ENCODE assay signal across 24 mouse cellular contexts in genomic region chr4:89631560-89631959, GRCm38 (mm10). TPM values are rescaled to one million over a fixed set of nuclear protein-coding genes. Genes with fewer than 3 reads are reported as not detected.
"Had no signal": no experiment of that assay in that cellular context is flagged by ENCODE, and none has a peak within 500 bp of the region (broad histone marks: within the 10 kb centered on the region; RNA-seq: fewer than 3 reads in every experiment).

No protein-coding gene starts in this region.

- H3K27me3 ChIP-seq: limb, embryonic 13.5 days; liver, embryonic 12.5 days; liver, embryonic 15.5 days; neural tube, embryonic 12.5 days; neural tube, embryonic 15.5 days had no signal

- H3K27ac ChIP-seq: kidney, postnatal 0 days; limb, embryonic 10.5 days; limb, embryonic 13.5 days; liver, embryonic 12.5 days; liver, embryonic 15.5 days; neural tube, embryonic 12.5 days; neural tube, embryonic 15.5 days; stomach, postnatal 0 days had no signal

- ATAC-seq: liver, embryonic 12.5 days had no signal

- DNase-seq: kidney, adult 2 months; kidney, postnatal 25 days; liver; lung, adult 2 months; lung, postnatal 14 days; lung, postnatal 4 days; midbrain, embryonic 14.5 days; right cerebral cortex, adult 18-20 months; right cerebral cortex, postnatal 14 days; right cerebral cortex, postnatal 4 days; thymus, adult 2 months; thymus, postnatal 14 days had no signal

- H3K36me3 ChIP-seq: limb, embryonic 10.5 days; limb, embryonic 13.5 days; liver, embryonic 12.5 days; liver, embryonic 15.5 days; neural tube, embryonic 12.5 days; neural tube, embryonic 15.5 days had no signal

- H3K9ac ChIP-seq: limb, embryonic 13.5 days; liver, embryonic 12.5 days; liver, embryonic 15.5 days; neural tube, embryonic 12.5 days; neural tube, embryonic 15.5 days had no signal

- H3K4me2 ChIP-seq: limb, embryonic 13.5 days; liver, embryonic 12.5 days; liver, embryonic 15.5 days; midbrain, embryonic 11.5 days; neural tube, embryonic 12.5 days; neural tube, embryonic 15.5 days had no signal

- H3K9me3 ChIP-seq: limb, embryonic 10.5 days; limb, embryonic 13.5 days; liver, embryonic 12.5 days; liver, embryonic 15.5 days; neural tube, embryonic 12.5 days; neural tube, embryonic 15.5 days had no signal

- H3K4me3 ChIP-seq: limb, embryonic 10.5 days; limb, embryonic 13.5 days; liver, embryonic 12.5 days; liver, embryonic 15.5 days; neural tube, embryonic 12.5 days; neural tube, embryonic 15.5 days had no signal

- H3K4me1 ChIP-seq: limb, embryonic 10.5 days; limb, embryonic 13.5 days; liver, embryonic 12.5 days; liver, embryonic 15.5 days; neural tube, embryonic 12.5 days; neural tube, embryonic 15.5 days had no signal

RNA-seq across cellular contexts. Expression of gene Dmrta1, which starts 47.7 kb away (rescaled TPM):
- total RNA-seq: megakaryocyte progenitor cell, adult 5-6 weeks; megakaryocyte-erythroid progenitor cell, adult 5-6 weeks had no signal
- polyA plus RNA-seq: liver, embryonic 12.5 days; liver, embryonic 15.5 days; lung, adult 2 months; lung, embryonic 16.5 days had no signal
